Mouse (Mus musculus) bone marrow macrophage, adult 2 months (primary cell): ENCODE data around the gene Fes. TPM values are rescaled to one million over a fixed set of nuclear protein-coding genes. Genes with fewer than 3 reads are reported as not detected.
A peak's percentile ranks its signal among the peaks of the same experiment; 100 is the strongest.

Experiments used
- H3K27ac ChIP-seq: 2 replicates; pipeline ENCODE4 v1.5.1; 2012; ENCODE audit warnings: low read depth, low read length; ENCODE audit not compliant: insufficient read depth
- H3K4me1 ChIP-seq: 2 replicates; pipeline ENCODE4 v1.6.1; 2012; ENCODE audit warnings: low read length; ENCODE audit not compliant: control insufficient read depth, insufficient read depth
- H3K4me3 ChIP-seq: 2 replicates; pipeline ENCODE4 v1.5.1; 2012; ENCODE audit warnings: mild to moderate bottlenecking, low read length, moderate library complexity; ENCODE audit not compliant: insufficient read depth
- CTCF ChIP-seq: IDR thresholded peaks from 2 replicates; pipeline ENCODE4 v1.5.1; 2012; ENCODE audit warnings: low read depth, mild to moderate bottlenecking, low read length, moderate library complexity
- POLR2A ChIP-seq: IDR thresholded peaks from 2 replicates; pipeline ENCODE4 v1.6.1; 2012; ENCODE audit warnings: mild to moderate bottlenecking, low read depth, low read length, borderline replicate concordance
- polyA plus RNA-seq: library from polyadenylated mRNA; stranded (reverse); fragments of >200 nt; gene quantifications from 2 replicates; pipeline ENCODE4 v1.2.4, GENCODE M21; 2012; ENCODE audit not compliant: missing spikeins, insufficient read depth, insufficient read length

The Fes gene
- polyA plus RNA-seq, 1 experiment: 238 TPM

DNA sequence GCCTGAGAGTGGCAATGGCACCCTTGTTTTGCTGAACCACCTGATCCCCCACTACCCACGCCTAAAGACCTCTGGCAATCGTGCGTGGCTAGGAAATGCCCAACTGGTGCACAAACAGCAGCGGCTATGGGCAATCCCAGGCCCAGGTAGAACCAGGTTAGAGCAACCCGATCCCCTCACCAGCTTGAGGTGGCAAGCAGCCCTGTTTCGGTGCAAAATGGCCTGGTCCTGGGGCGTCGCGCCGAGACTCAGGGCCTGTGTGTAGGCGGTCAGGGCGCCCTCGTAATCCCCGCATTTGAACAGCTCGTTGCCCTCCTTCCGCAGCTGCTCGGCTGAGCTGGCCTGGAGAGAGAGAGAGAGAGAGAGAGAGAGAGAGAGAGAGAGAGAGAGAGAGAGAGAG is 48.4 kb downstream of the Fes start:
- Histone ChIP-seq H3K27ac (no peak overlapping the region), H3K4me3 (peak overlapping the region; percentile 64), H3K4me1 (peaks cover 11% of the 10 kb centered on the region)
- TF ChIP-seq POLR2A: no peak
- no peak for TF ChIP-seq CTCF

- Histone ChIP-seq H3K4me3 (no peak overlapping the region), H3K27ac (no peak overlapping the region), H3K4me1 (peaks cover 5% of the 10 kb centered on the region)
- no peak for TF ChIP-seq CTCF
- no peak for TF ChIP-seq POLR2A
Observed at GRCm38 (mm10) chr7:80336932-80337331, 50.8 kb downstream of the Fes start.

- Histone ChIP-seq H3K4me3 (no peak overlapping the region), H3K27ac (no peak overlapping the region), H3K4me1 (peaks cover 5% of the 10 kb centered on the region)
- TF ChIP-seq POLR2A: no peak
- no peak for TF ChIP-seq CTCF
Observed at GRCm38 (mm10) chr7:80334848-80335247, 52.9 kb downstream of the Fes start.

DNA sequence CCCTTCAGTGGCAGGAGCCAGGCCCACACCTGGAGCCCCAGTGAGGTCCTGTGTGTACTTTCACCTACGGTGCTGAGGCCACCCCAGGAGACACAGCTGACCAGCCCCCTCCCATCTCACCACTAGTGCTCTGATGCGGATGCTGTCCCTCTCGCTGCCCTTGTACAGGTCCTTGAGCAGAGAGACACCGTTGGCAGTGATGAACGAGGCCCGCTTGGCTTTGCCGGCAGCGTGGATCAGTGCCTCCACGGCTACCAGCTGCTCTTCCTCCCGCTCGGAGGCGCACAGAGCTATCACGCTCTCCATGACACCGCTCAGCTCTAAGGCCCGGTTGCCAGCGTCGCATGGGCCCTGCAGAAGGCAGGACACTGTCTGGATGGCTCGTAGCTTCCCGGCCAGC is 56.3 kb downstream of the Fes start:
- H3K27ac ChIP-seq: no peak overlapping the region
- no peaks in the 10 kb centered on the region for H3K4me1 ChIP-seq
- TF ChIP-seq CTCF: no peak
- no peak for TF ChIP-seq POLR2A
- no peak overlapping the region for H3K4me3 ChIP-seq

DNA sequence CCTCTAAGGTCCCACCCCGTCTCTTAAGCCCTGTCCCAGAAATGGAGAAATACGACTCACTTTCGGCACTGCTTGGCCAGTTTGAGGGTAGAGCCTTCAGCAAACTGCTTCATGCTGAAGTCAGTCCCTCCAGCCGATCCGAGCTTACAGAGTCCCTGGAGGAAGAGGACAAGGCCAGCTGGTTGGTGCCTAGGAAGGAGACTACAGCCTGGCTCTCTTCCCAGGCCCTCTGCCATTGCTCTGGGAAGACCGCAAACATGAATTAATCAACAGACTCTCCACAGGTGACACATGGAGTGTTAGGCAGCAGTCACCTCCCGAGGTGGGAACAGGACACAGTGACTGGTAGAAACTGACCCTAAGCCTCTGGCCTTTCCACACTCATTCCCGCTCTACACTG is 57.5 kb downstream of the Fes start:
- TF ChIP-seq CTCF: no peak
- TF ChIP-seq POLR2A: no peak
- Histone ChIP-seq H3K4me1 (no peaks in the 10 kb centered on the region), H3K27ac (no peak overlapping the region), H3K4me3 (no peak overlapping the region)

Other genes with a start within 250 kb of the Fes start
- 11.1 and 13.5 TPM in 2 replicates for gene Sema4b, start 201.1 kb downstream of the Fes start, polyA plus RNA-seq
- 69.3 and 76.2 TPM in 2 replicates for gene Cib1, start 155.1 kb downstream of the Fes start, polyA plus RNA-seq
- gene Gdpgp1, start 155.1 kb downstream of the Fes start, polyA plus RNA-seq: 3.1 and 3.5 TPM in 2 replicates
- not detected in 2 replicates for gene Ttll13, start 141.6 kb downstream of the Fes start, polyA plus RNA-seq
- 23.2 and 24.0 TPM in 2 replicates for gene Ngrn, start 126.7 kb downstream of the Fes start, polyA plus RNA-seq
- gene Vps33b, start 118.3 kb downstream of the Fes start, polyA plus RNA-seq: 12.9 and 13.5 TPM in 2 replicates
- gene Prc1, start 93.5 kb downstream of the Fes start, polyA plus RNA-seq: 66.9 and 68.7 TPM in 2 replicates
- gene Rccd1, start 63.5 kb downstream of the Fes start, polyA plus RNA-seq: 5.5 and 6.8 TPM in 2 replicates
- gene Unc45a, start 46.9 kb downstream of the Fes start, polyA plus RNA-seq: 13.3 and 17.6 TPM in 2 replicates
- 6.2 and 7.5 TPM in 2 replicates for gene Hddc3, start 44.8 kb downstream of the Fes start, polyA plus RNA-seq
- 75.2 and 75.7 TPM in 2 replicates for gene Man2a2, start 16.6 kb downstream of the Fes start, polyA plus RNA-seq
- gene Furin, start 17.5 kb upstream of the Fes start, polyA plus RNA-seq: 70.6 and 73.7 TPM in 2 replicates
- gene Blm, start 147.2 kb upstream of the Fes start, polyA plus RNA-seq: 10.2 and 13.6 TPM in 2 replicates